Mouse (Mus musculus) embryo, embryonic 11.5 days (tissue): ENCODE measurements at regions not wholly inside any gene's neighbourhood (a gene's known extent, or its start where the extent isn't known, plus 50 kb on each side); places are given as distances from the start of the nearest gene placed in this dataset.
A peak's percentile ranks its signal among the peaks of the same experiment; 100 is the strongest.

Experiments
- DNase-seq: peaks from one replicate; pipeline ENCODE4 v3.0.0-alpha.2; 2012; ENCODE audit warnings: low read depth, low spot score

GRCm38 (mm10) chr13:25899871-25900270, 629.6 kb upstream of the Nrsn1 start:
- DNase-seq: no peak

GRCm38 (mm10) chr13:25893150-25893549, 622.8 kb upstream of the Nrsn1 start:
- no peak for DNase-seq

- DNase-seq: no peak
Observed at GRCm38 (mm10) chr13:25882818-25883217, 612.5 kb upstream of the Nrsn1 start.

- DNase-seq: no peak
Observed at GRCm38 (mm10) chr13:25868923-25869322, 598.6 kb upstream of the Nrsn1 start.

- no peak for DNase-seq
Observed at GRCm38 (mm10) chr13:25858207-25858606, 587.9 kb upstream of the Nrsn1 start.

- DNase-seq: no peak
Observed at GRCm38 (mm10) chr13:25857569-25857968, 587.3 kb upstream of the Nrsn1 start.

GRCm38 (mm10) chr13:25857096-25857495, 586.8 kb upstream of the Nrsn1 start:
- no peak for DNase-seq

GRCm38 (mm10) chr13:25856549-25856948, 586.2 kb upstream of the Nrsn1 start:
- DNase-seq: no peak

- no peak for DNase-seq
Observed at GRCm38 (mm10) chr13:25848156-25848555, 577.9 kb upstream of the Nrsn1 start.

GRCm38 (mm10) chr13:25838237-25838636, 567.9 kb upstream of the Nrsn1 start:
- no peak for DNase-seq

GRCm38 (mm10) chr13:25829146-25829924, 559.0 kb upstream of the Nrsn1 start:
- peak; percentile 14 for DNase-seq

GRCm38 (mm10) chr13:25808564-25809253, 538.4 kb upstream of the Nrsn1 start:
- DNase-seq: no peak

GRCm38 (mm10) chr13:25793216-25793803, 523.0 kb upstream of the Nrsn1 start:
- no peak for DNase-seq

- DNase-seq: no peak
Observed at GRCm38 (mm10) chr13:25781161-25781560, 510.9 kb upstream of the Nrsn1 start.

- no peak for DNase-seq
Observed at GRCm38 (mm10) chr13:25777706-25778105, 507.4 kb upstream of the Nrsn1 start.

GRCm38 (mm10) chr13:25774586-25775182, 504.4 kb upstream of the Nrsn1 start:
- no peak for DNase-seq

- peak; percentile 13 for DNase-seq
Observed at GRCm38 (mm10) chr13:25754515-25755105, 484.3 kb upstream of the Nrsn1 start.

GRCm38 (mm10) chr13:25751409-25751777, 481.1 kb upstream of the Nrsn1 start:
- DNase-seq: no peak

GRCm38 (mm10) chr13:25750460-25751408, 480.4 kb upstream of the Nrsn1 start:
- DNase-seq: no peak

GRCm38 (mm10) chr13:25738601-25739000, 468.3 kb upstream of the Nrsn1 start:
- no peak for DNase-seq
